Mouse (Mus musculus) spleen, adult 2 months (tissue): ENCODE measurements around the gene Smco4.

Source experiments
- CTCF ChIP-seq: fragments of 200-500 bp; IDR thresholded peaks from 2 replicates; pipeline ENCODE4 v1.5.1; 2011; ENCODE audit warnings: mild to moderate bottlenecking, inconsistent platforms; ENCODE audit not compliant: insufficient read depth, insufficient read length, insufficient replicate concordance; ENCODE audit errors: extremely low read depth
- POLR2A ChIP-seq: fragments of 200-500 bp; IDR thresholded peaks from 2 replicates; pipeline ENCODE4 v1.6.1; 2011; ENCODE audit warnings: low read depth, low read length, inconsistent platforms

GRCm38 (mm10) chr9:15472256-15472655 lies 21.0 kb upstream of the Smco4 start:
- TF ChIP-seq CTCF (no peak), POLR2A (no peak)
